Mouse (Mus musculus) erythroblast, embryonic 14.5 days (primary cell): ENCODE measurements around the gene Mesd.

Experiments used
- GATA1 ChIP-seq: IDR thresholded peaks from 2 replicates; pipeline ENCODE4 v1.6.1; 2012; ENCODE audit warnings: low read length, inconsistent platforms, mixed read lengths
- TAL1 ChIP-seq: IDR thresholded peaks from 3 replicates; pipeline ENCODE4 v1.6.1; 2012; ENCODE audit warnings: low read length, inconsistent platforms, mixed read lengths

DNA sequence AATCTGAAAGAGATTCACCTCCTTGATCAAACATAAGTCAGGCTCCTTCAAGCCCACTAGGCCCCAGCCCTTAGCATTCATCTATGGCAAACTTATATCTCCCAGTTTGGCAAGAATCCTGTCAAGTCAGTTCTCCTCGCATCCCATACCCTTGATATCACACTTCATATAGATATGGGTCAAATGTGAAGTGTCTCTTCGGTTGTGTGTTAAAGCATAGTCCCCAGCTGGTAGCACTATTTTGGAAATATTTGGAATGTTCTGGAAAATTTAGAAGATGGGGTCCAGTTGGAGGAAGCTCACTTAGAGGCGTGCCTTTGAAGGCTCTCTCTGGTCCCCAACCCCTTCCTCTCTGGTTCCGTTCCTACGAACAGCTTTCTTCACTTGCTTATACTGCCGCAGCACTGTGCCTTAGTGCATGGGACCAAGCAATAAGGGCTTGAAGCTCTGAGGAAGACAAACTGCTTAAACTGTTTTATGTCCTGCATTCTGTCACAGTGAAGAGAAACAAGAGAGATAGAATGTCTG, 29.2 kb downstream of the Mesd start:
- TF ChIP-seq GATA1, result no peak
- TF ChIP-seq TAL1, result no peak
